Mouse (Mus musculus) megakaryocyte, embryonic 14.5 days (primary cell): Measurements from ENCODE around the gene Gm21310. TPM values are rescaled to one million over a fixed set of nuclear protein-coding genes. Genes with fewer than 3 reads are reported as not detected.
"Not testable (repeated sequence)": the region's sequence is repeated elsewhere in the genome, so short reads cannot be mapped to it uniquely, and the experiment has no call there.

Source experiments
- H3K27me3 ChIP-seq: replicated peaks from 2 replicates; pipeline ENCODE3; 2012; ENCODE audit warnings: inconsistent platforms
- H3K36me3 ChIP-seq: replicated peaks from 2 replicates; pipeline ENCODE3; 2012; ENCODE audit warnings: low read length, inconsistent platforms, mixed read lengths
- H3K4me1 ChIP-seq: 2 replicates; pipeline ENCODE4 v1.6.1; 2012; ENCODE audit warnings: inconsistent platforms
- H3K4me3 ChIP-seq: replicated peaks from 2 replicates; pipeline ENCODE3; 2012; ENCODE audit warnings: moderate library complexity, mild to moderate bottlenecking, inconsistent platforms
- H3K9me3 ChIP-seq: 2 replicates; pipeline ENCODE4 v1.6.1; 2012; ENCODE audit warnings: inconsistent platforms
- polyA plus RNA-seq: library from polyadenylated mRNA; stranded (reverse); fragments of >175 nt; gene quantifications from 2 replicates; pipeline ENCODE4 v1.2.3, GENCODE M21; 2012; ENCODE audit warnings: low replicate concordance; ENCODE audit not compliant: insufficient read depth

Gene Gm21310
- not detected in 2 replicates for polyA plus RNA-seq

- not testable (repeated sequence) for H3K9me3 ChIP-seq, H3K36me3 ChIP-seq, H3K4me1 ChIP-seq, H3K27me3 ChIP-seq, H3K4me3 ChIP-seq
These were observed at the start of gene Gm21310 for GRCm38 (mm10) chrY:10147083-10147482. TSS of gene Gm21310 (minus strand) at chrY:10147183.

Other genes with a start within 250 kb of the Gm21310 start
- gene Gm20834, start 177.4 kb upstream of the Gm21310 start, polyA plus RNA-seq = not detected in 2 replicates